Mouse (Mus musculus) adrenal gland, postnatal 25 days (tissue): ENCODE data around the gene St6galnac3. TPM values are rescaled to one million over a fixed set of nuclear protein-coding genes. Genes with fewer than 3 reads are reported as not detected.
"Not testable (repeated sequence)": the region's sequence is repeated elsewhere in the genome, so short reads cannot be mapped to it uniquely, and the experiment has no call there.

ENCODE experiments used
- DNase-seq: peaks from one replicate; pipeline ENCODE4 v3.0.0; 2021; ENCODE audit warnings: mixed read lengths
- long read RNA-seq: library from polyadenylated mRNA; stranded (forward); transcript quantifications from one replicate; pipeline ENCODE4 v2.0.0, GENCODE M21; 2021
- total RNA-seq: library from RNA; stranded (reverse); gene quantifications from 2 replicates; pipeline ENCODE4 v1.2.3, GENCODE M21; 2021

The St6galnac3 gene
- 6.5 and 10.4 TPM in 2 replicates for total RNA-seq
- long read RNA-seq, partial matches to known transcripts: 0 of 3 reads
- long read RNA-seq, other reads (novel, unspliced or antisense): 3 of 3 reads

GRCm38 (mm10) chr3:153724701-153725668, at the start of gene St6galnac3:
Gene St6galnac3 (minus strand): TSS chr3:153725174.
- peak; percentile 88 for DNase-seq

GRCm38 (mm10) chr3:153774568-153774967, 49.6 kb upstream of the St6galnac3 start:
- no peak for DNase-seq

GRCm38 (mm10) chr3:153771479-153771878, 46.5 kb upstream of the St6galnac3 start:
- no peak for DNase-seq

- DNase-seq: peak; percentile 27
Measured at GRCm38 (mm10) chr3:153770573-153770972, 45.6 kb upstream of the St6galnac3 start.

GRCm38 (mm10) chr3:153769220-153769619, 44.2 kb upstream of the St6galnac3 start:
- no peak for DNase-seq

- no peak for DNase-seq
Measured at GRCm38 (mm10) chr3:153765171-153765570, 40.2 kb upstream of the St6galnac3 start.

- no peak for DNase-seq
Measured at GRCm38 (mm10) chr3:153764760-153765159, 39.8 kb upstream of the St6galnac3 start.

GRCm38 (mm10) chr3:153761171-153761570, 36.2 kb upstream of the St6galnac3 start:
- DNase-seq: no peak

GRCm38 (mm10) chr3:153759269-153759668, 34.3 kb upstream of the St6galnac3 start:
- no peak for DNase-seq

GRCm38 (mm10) chr3:153756500-153756996, 31.6 kb upstream of the St6galnac3 start:
- DNase-seq: no peak

GRCm38 (mm10) chr3:153755785-153756326, 30.9 kb upstream of the St6galnac3 start:
- DNase-seq: not testable (repeated sequence)

GRCm38 (mm10) chr3:153751435-153751834, 26.5 kb upstream of the St6galnac3 start:
- no peak for DNase-seq

- no peak for DNase-seq
Measured at GRCm38 (mm10) chr3:153749359-153749758, 24.4 kb upstream of the St6galnac3 start.

GRCm38 (mm10) chr3:153748293-153748692, 23.3 kb upstream of the St6galnac3 start:
- DNase-seq: no peak

GRCm38 (mm10) chr3:153745099-153745498, 20.1 kb upstream of the St6galnac3 start:
- no peak for DNase-seq

- DNase-seq: no peak
Measured at GRCm38 (mm10) chr3:153744447-153744846, 19.5 kb upstream of the St6galnac3 start.

- no peak for DNase-seq
Measured at GRCm38 (mm10) chr3:153741800-153742199, 16.8 kb upstream of the St6galnac3 start.

- no peak for DNase-seq
Measured at GRCm38 (mm10) chr3:153739351-153739750, 14.4 kb upstream of the St6galnac3 start.

GRCm38 (mm10) chr3:153738421-153738820, 13.4 kb upstream of the St6galnac3 start:
- no peak for DNase-seq

GRCm38 (mm10) chr3:153736756-153737280, 11.8 kb upstream of the St6galnac3 start:
- DNase-seq: no peak

- DNase-seq: no peak
Measured at GRCm38 (mm10) chr3:153735796-153736549, 11.0 kb upstream of the St6galnac3 start.

GRCm38 (mm10) chr3:153734741-153735140, 9.8 kb upstream of the St6galnac3 start:
- no peak for DNase-seq
